Mouse (Mus musculus): ENCODE results near the gene Olfr1349.

Olfr1349 gene

DNA sequence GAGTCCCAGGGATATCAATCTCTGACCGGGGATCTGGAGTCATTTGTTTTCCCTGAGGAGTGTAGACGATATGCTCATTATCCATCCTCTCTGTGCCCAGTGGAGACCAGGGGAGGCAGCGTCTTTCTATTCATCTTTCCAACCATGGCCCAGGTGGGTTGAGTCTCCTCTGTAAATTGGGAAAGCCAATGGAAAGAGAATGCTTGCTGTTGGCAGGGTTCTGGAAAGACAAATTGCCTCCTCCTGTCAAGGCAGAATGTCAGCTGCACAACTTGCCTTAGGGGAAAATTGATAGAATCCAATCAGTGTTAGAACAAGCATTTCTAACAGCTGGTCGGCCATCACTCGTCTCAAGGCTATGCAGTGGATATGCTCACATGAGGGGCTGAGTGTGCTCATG, at the start of gene Olfr1349:
Gene Olfr1349 (minus strand): TSS at position 101 of the 400 bp plus-strand sequence.
- no peak for DNase-seq

DNA sequence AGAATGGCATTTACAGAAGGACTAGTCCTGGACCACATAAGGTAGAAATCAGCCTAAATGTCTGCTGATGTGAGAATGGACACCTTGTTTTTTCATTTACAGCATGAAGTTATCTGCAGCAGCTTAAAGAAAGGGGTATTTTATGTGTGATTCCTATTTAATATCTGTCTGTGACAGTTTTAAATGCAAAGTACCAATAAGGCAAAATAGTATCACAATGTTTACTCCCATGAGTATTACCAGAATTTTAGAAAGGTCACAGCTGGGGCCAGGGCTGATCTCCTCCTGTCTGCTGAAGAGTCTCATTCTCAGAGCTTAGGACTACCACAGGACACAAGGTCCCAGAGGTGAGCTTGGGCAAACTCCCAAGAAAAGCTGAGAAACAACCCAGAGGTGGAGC, 41.8 kb upstream of the Olfr1349 start, which contains the start of gene Olfr1350:
Gene Olfr1350 (plus strand): TSS at position 301 of the 400 bp plus-strand sequence.
- no peak for DNase-seq

- peak; percentile 28 for DNase-seq
Observed at GRCm38 (mm10) chr7:6526141-6526540, 3.4 kb upstream of the Olfr1349 start.

GRCm38 (mm10) chr7:6525001-6525400, 2.3 kb upstream of the Olfr1349 start:
- no peak for DNase-seq

DNA sequence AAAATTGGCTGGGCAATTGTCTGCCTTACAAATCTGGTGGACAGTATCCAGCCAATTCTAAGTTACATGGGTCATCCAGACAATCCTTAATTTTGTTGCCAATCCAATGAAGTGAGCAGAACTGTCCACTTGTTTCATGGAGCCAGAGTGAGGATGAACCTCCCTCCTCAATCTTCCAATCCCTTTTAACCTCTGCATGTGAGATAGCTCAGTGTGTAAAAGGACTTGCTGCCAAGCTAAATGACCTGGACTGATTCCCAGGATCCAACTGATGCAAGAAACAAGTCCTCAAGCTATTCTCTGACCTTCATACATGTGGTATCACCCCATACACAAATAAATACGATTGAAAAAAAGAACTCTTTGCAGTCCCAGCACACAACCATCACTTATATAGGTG, 1.1 kb downstream of the Olfr1349 start:
- no peak for DNase-seq

GRCm38 (mm10) chr7:6508648-6509047, 14.1 kb downstream of the Olfr1349 start, which contains the start of gene Olfr1348:
Olfr1348 (minus strand) TSS chr7:6508748.
- DNase-seq, result no peak

- DNase-seq, result no peak
Observed at GRCm38 (mm10) chr7:6499655-6500054, 23.1 kb downstream of the Olfr1349 start, which contains the start of gene Olfr1347. Olfr1347 (minus strand) TSS chr7:6499755.

DNA sequence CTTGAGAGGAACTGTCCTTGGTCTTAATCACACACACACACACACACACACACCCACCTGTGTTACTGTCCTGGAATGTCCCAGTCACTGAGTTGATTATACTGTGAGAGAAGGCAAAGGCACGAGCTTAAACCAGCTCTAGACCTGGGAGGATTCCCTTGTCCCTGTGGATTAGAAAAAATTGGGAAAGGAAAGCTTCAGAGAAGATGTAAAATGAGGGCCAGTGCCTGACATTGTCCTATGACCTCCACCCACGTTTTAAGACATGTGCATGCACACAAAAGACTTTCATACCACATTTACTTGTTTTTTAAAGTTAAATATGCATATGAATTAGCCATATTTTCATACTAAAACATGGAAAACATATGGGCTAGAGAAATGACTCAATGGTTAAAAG, 35.9 kb downstream of the Olfr1349 start, which contains the start of gene Olfr5:
Gene Olfr5 (minus strand): TSS at position 101 of the 400 bp plus-strand sequence.
- DNase-seq, result no peak

DNA sequence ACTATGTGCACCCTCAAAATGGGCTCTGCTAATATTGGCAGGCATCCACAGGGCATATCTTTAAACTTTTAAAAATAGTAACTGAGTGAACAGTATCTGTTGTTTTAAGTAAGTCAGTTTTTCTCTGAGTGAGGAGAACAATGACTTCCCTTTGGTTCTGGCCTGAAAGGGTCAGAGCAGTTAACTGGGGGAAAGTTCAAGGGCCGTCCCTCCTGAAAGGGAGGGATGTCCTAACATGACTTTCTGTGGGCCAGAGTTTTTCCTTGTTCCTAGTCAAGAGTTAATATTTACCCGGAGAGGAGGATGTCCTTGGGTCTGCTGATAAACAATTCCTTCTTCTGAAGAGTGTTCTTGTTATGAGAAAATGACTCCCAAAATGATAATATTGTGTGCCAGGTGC, 45.1 kb downstream of the Olfr1349 start:
- peak; percentile 83 for DNase-seq

GRCm38 (mm10) chr7:6466951-6467350, 55.8 kb downstream of the Olfr1349 start, which contains the start of gene Olfr1346:
Olfr1346 (plus strand) TSS chr7:6467101.
- no peak for DNase-seq

Measured in kidney, adult 9 months (tissue).